Mouse (Mus musculus) ovary, adult 18-20 months (tissue): Measurements from ENCODE around the gene Hmgcs2.

ENCODE experiments used
- DNase-seq: peaks from one replicate; pipeline ENCODE4 v3.0.0; 2022; ENCODE audit warnings: low spot score, mixed read lengths

Hmgcs2 gene

GRCm38 (mm10) chr3:98280204-98280932, at the start of gene Hmgcs2:
Hmgcs2 (plus strand) TSS chr3:98280435.
- DNase-seq = peak; percentile 89

GRCm38 (mm10) chr3:98233504-98233903, 46.7 kb upstream of the Hmgcs2 start:
- no peak for DNase-seq

- DNase-seq = no peak
Observed at GRCm38 (mm10) chr3:98236266-98236665, 44.0 kb upstream of the Hmgcs2 start.

GRCm38 (mm10) chr3:98237240-98237639, 43.0 kb upstream of the Hmgcs2 start:
- no peak for DNase-seq

GRCm38 (mm10) chr3:98238150-98238549, 42.1 kb upstream of the Hmgcs2 start:
- DNase-seq = no peak

- DNase-seq = no peak
Observed at GRCm38 (mm10) chr3:98242051-98242450, 38.2 kb upstream of the Hmgcs2 start.

GRCm38 (mm10) chr3:98242458-98243037, 37.7 kb upstream of the Hmgcs2 start:
- DNase-seq = no peak

- no peak for DNase-seq
Observed at GRCm38 (mm10) chr3:98245892-98246291, 34.3 kb upstream of the Hmgcs2 start.

GRCm38 (mm10) chr3:98246985-98247751, 33.1 kb upstream of the Hmgcs2 start:
- no peak for DNase-seq

GRCm38 (mm10) chr3:98249378-98249777, 30.9 kb upstream of the Hmgcs2 start:
- DNase-seq = no peak

- no peak for DNase-seq
Observed at GRCm38 (mm10) chr3:98249833-98250448, 30.3 kb upstream of the Hmgcs2 start.

- DNase-seq = no peak
Observed at GRCm38 (mm10) chr3:98254059-98254458, 26.2 kb upstream of the Hmgcs2 start.

- DNase-seq = no peak
Observed at GRCm38 (mm10) chr3:98254656-98255583, 25.3 kb upstream of the Hmgcs2 start.

- no peak for DNase-seq
Observed at GRCm38 (mm10) chr3:98258723-98259122, 21.5 kb upstream of the Hmgcs2 start.

GRCm38 (mm10) chr3:98259271-98259751, 20.9 kb upstream of the Hmgcs2 start:
- peak; percentile 70 for DNase-seq

GRCm38 (mm10) chr3:98260534-98260933, 19.7 kb upstream of the Hmgcs2 start:
- no peak for DNase-seq

- DNase-seq = peak; percentile 53
Observed at GRCm38 (mm10) chr3:98261415-98261814, 18.8 kb upstream of the Hmgcs2 start.

- no peak for DNase-seq
Observed at GRCm38 (mm10) chr3:98262133-98262532, 18.1 kb upstream of the Hmgcs2 start.

- DNase-seq = peak; percentile 89
Observed at GRCm38 (mm10) chr3:98267249-98267651, 13.0 kb upstream of the Hmgcs2 start.

GRCm38 (mm10) chr3:98273623-98274398, 6.4 kb upstream of the Hmgcs2 start:
- no peak for DNase-seq
